Mouse (Mus musculus) heart, postnatal 4 days (tissue): ENCODE measurements around the gene Adamtsl4. TPM values are rescaled to one million over a fixed set of nuclear protein-coding genes. Genes with fewer than 3 reads are reported as not detected.

Experiments
- DNase-seq: peaks from one replicate; pipeline ENCODE4 v3.0.0; 2021
- microRNA-seq, 2 experiments: library from miRNA; unstranded; fragments of <30 nt; microRNA quantifications; one replicate each; pipeline ENCODE4 v1.2.0; 2021 to 2022
- total RNA-seq, 2 experiments: library from RNA; stranded (reverse); gene quantifications; 2 replicates each; pipeline ENCODE4 v1.2.3; 2021

Gene Adamtsl4
- total RNA-seq, 2 experiments from 2014 or later = 13.5 to 14.6 TPM

DNA sequence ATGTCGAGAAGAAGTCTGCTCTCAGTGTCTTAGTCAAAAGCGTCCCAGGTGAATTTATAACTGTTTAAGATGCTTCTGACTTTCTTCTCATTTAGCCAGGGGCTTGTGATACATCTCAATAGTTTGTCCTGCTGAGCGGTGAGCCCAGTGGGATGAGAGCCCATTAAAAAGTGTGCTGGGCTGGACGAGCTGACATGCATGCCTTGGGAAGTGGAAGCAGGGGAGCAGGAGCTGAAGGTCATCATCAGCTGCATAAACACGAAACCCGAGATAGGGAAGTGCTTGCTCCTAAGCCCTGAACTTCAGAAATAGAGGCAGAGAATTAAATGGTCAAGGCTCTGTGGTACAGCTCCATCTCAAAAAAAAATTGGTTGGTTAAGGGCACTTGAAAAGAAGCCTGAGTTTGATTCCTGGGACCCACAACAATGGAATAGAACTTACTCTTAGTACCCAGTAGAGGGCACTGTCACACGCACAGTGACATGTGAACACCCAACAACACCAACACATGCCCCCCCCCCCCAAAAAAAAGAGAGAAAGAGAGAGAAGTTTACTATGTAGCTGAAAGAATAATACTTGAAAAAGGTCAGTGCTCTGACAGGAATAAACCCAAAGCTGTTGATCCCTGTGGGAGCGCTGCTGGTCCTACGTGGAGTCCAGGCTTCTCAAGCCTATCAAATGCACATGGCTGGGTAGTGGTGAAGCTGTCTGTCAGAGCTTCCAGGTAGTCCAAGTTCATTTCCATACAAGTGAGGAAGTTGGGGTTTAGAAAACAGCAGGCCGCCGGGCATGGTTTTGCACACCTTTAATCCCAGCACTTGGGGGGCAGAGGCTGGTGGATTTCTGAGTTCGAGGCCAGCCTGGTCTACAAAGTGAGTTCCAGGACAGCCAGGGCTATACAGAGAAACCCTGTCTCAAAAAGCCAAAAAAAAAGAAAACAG, 54.8 kb downstream of the Adamtsl4 start:
- no peak for DNase-seq

DNA sequence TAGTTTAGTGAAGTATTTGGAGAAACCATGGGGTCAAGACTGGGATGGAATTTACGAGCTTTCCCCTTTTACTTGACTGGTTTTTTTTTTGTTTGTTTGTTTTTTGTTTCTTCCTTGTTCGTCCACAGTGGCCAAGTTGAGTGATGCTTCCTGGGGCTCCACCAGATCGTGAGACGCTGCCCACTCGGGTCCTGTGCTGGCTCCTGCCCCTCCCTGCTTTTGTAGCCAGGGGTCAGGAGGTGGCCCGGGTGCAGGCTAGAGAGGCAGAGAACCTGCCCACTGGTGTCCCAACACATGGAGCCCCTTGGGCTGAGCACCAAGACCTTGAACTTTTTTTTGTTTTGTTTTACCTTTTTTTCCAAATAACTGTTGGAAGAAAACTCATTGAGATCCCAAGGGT, 56.4 kb downstream of the Adamtsl4 start:
- DNase-seq = no peak

DNA sequence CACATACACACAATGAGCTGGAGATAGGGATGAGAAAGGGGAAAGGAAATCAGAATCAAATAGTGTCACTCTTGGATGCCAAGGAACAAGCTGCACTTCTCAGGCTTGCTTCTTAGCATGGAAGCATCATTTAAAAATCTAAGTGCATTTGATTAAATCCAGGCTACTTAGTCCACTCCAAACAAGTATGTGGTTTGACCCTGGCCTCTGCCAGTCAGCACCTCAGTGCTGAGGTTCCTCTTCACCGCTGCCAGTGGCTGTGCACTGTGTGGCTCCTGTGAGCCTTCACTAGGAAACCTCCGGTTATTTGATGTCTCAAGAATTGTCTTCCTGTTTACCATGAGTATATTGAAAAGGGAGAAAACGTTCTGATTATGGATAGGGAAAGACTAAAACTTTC, 56.9 kb downstream of the Adamtsl4 start:
- DNase-seq = no peak

GRCm38 (mm10) chr3:95629755-95630154, 58.0 kb downstream of the Adamtsl4 start:
- DNase-seq = no peak

DNA sequence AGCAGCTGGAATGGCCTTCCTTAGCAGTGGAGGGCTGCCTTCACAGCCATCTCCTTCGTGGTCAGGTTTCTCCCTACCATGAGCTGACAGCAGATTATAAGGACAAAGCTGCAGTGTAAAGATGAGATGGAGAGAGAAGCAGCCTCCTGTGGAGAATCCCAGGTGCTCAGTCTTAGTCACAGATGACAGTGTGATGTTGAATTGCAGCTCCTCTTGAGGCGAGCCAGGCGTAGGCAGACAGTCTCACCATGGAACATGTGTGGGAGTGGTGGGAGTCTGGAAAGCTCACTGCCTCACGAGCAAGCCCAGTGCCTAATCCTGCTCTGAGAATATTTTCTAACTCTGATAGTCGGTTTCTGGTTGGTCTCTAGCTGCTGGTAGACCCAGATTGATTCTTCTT, 60.0 kb downstream of the Adamtsl4 start:
- DNase-seq = no peak

Small RNAs within 50 kb of the gene (microRNA-seq; reads per million reads assigned to microRNA genes)
- 0 to 0.41 reads per million in 2 experiments for gene Mir7014

Other genes starting within 250 kb of the Adamtsl4 start
- 10 to 100 TPM; 17.0 to 17.9 TPM for gene Ctsk, start 188.7 kb downstream of the Adamtsl4 start, total RNA-seq
- 1 to 10 TPM; 6.5 to 9.0 TPM for gene Ctss, start 161.1 kb downstream of the Adamtsl4 start, total RNA-seq
- not detected for gene Hormad1, start 128.2 kb downstream of the Adamtsl4 start, total RNA-seq
- 10 to 100 TPM; 16.9 to 20.5 TPM for gene Golph3l, start 99.0 kb downstream of the Adamtsl4 start, total RNA-seq
- 10 to 100 TPM; 49.2 to 50.5 TPM for gene Ensa, start 62.9 kb downstream of the Adamtsl4 start, total RNA-seq
- 100 to 1,000 TPM; 112 to 115 TPM for gene Mcl1, start 29.1 kb downstream of the Adamtsl4 start, total RNA-seq
- 10 to 100 TPM; 41.3 to 43.8 TPM for gene Ecm1, start 51.7 kb upstream of the Adamtsl4 start, total RNA-seq
- 10 to 100 TPM; 31.1 to 36.1 TPM for gene Tars2, start 72.3 kb upstream of the Adamtsl4 start, total RNA-seq
- gene Rprd2, start 130.9 kb upstream of the Adamtsl4 start, total RNA-seq = 10 to 100 TPM; 50.9 to 53.6 TPM
- 10 to 100 TPM; 28.3 to 30.5 TPM for gene Prpf3, start 168.0 kb upstream of the Adamtsl4 start, total RNA-seq
- 100 to 1,000 TPM; 250 TPM for gene Mrps21, start 183.6 kb upstream of the Adamtsl4 start, total RNA-seq
- 1 to 10 TPM; 1.7 to 2.0 TPM for gene Ciart, start 194.3 kb upstream of the Adamtsl4 start, total RNA-seq
- 10 to 100 TPM; 19.6 to 25.3 TPM for gene BC028528, start 204.1 kb upstream of the Adamtsl4 start, total RNA-seq
- 100 to 1,000 TPM; 150 to 162 TPM for gene Aph1a, start 206.1 kb upstream of the Adamtsl4 start, total RNA-seq
- gene Car14, start 216.8 kb upstream of the Adamtsl4 start, total RNA-seq = 10 to 100 TPM; 87.3 to 91.0 TPM
- 100 to 1,000 TPM; 172 to 180 TPM for gene Anp32e, start 241.3 kb upstream of the Adamtsl4 start, total RNA-seq